Mouse (Mus musculus) liver, adult 2 months (tissue): ENCODE measurements around the gene Aars. TPM values are rescaled to one million over a fixed set of nuclear protein-coding genes. Genes with fewer than 3 reads are reported as not detected.

Source experiments
- DNase-seq: peaks from one replicate; pipeline ENCODE4 v3.0.0-alpha.2; 2011; ENCODE audit warnings: low read depth, low spot score; ENCODE audit errors: extremely low read depth
- H3K27ac ChIP-seq: fragments of 200-500 bp; replicated peaks from 2 replicates; pipeline ENCODE4 v1.5.1; 2012; ENCODE audit warnings: low read depth, mild to moderate bottlenecking, control low read depth, inconsistent platforms, low read length; ENCODE audit not compliant: insufficient read depth
- H3K27me3 ChIP-seq: fragments of 200-500 bp; 2 replicates; pipeline ENCODE4 v1.6.1; 2012; ENCODE audit warnings: mild to moderate bottlenecking, moderate library complexity, low read length, inconsistent platforms; ENCODE audit not compliant: control insufficient read depth, insufficient read depth
- H3K36me3 ChIP-seq: fragments of 200-500 bp; 2 replicates; pipeline ENCODE4 v1.6.1; 2012; ENCODE audit warnings: low read length, inconsistent platforms; ENCODE audit not compliant: control insufficient read depth, insufficient read depth
- H3K4me1 ChIP-seq: fragments of 200-500 bp; 2 replicates; pipeline ENCODE4 v1.6.1; 2011; ENCODE audit warnings: low read length; ENCODE audit not compliant: control insufficient read depth, insufficient read depth
- H3K4me3 ChIP-seq: fragments of 200-500 bp; 2 replicates; pipeline ENCODE4 v1.5.1; 2011; ENCODE audit warnings: low read depth, mild to moderate bottlenecking, control low read depth, low read length, moderate library complexity; ENCODE audit not compliant: insufficient read depth
- H3K79me2 ChIP-seq: fragments of 200-500 bp; 2 replicates; pipeline ENCODE4 v1.6.1; 2012; ENCODE audit warnings: inconsistent platforms, mild to moderate bottlenecking, low read length, moderate library complexity; ENCODE audit not compliant: control insufficient read depth, insufficient read depth
- H3K9ac ChIP-seq: fragments of 200-500 bp; 2 replicates; pipeline ENCODE4 v1.6.1; 2012; ENCODE audit warnings: low read depth, mild to moderate bottlenecking, control low read depth, inconsistent platforms, low read length
- CTCF ChIP-seq: fragments of 200-500 bp; IDR thresholded peaks from 2 replicates; pipeline ENCODE4 v1.5.1; 2011; ENCODE audit warnings: low read depth, low read length, control low read depth
- POLR2A ChIP-seq: fragments of 200-500 bp; IDR thresholded peaks from 2 replicates; pipeline ENCODE4 v1.6.1; 2011; ENCODE audit warnings: low read length, control low read depth; ENCODE audit not compliant: insufficient read depth; ENCODE audit errors: extremely low read depth
- WGBS: fragments of 180-500 bp; shearing (Covaris S2); methylation state at CpG from one replicate; pipeline ENCODE4 v1.1.7; 2018; 5-methylcytosine and 5-hydroxymethylcytosine counted together
- polyA plus RNA-seq: library from polyadenylated mRNA; depleted of rRNA; stranded (reverse); fragments of >200 nt; gene quantifications from 2 replicates; pipeline ENCODE4 v1.2.3, GENCODE M21; 2012
- total RNA-seq: library from RNA; depleted of rRNA; stranded (reverse); fragments of >200 nt; gene quantifications from 2 replicates; pipeline ENCODE4 v1.2.3, GENCODE M21; 2014

Aars gene
- total and polyA plus RNA-seq, 2 experiments = 56.9 to 60.5 TPM

DNA sequence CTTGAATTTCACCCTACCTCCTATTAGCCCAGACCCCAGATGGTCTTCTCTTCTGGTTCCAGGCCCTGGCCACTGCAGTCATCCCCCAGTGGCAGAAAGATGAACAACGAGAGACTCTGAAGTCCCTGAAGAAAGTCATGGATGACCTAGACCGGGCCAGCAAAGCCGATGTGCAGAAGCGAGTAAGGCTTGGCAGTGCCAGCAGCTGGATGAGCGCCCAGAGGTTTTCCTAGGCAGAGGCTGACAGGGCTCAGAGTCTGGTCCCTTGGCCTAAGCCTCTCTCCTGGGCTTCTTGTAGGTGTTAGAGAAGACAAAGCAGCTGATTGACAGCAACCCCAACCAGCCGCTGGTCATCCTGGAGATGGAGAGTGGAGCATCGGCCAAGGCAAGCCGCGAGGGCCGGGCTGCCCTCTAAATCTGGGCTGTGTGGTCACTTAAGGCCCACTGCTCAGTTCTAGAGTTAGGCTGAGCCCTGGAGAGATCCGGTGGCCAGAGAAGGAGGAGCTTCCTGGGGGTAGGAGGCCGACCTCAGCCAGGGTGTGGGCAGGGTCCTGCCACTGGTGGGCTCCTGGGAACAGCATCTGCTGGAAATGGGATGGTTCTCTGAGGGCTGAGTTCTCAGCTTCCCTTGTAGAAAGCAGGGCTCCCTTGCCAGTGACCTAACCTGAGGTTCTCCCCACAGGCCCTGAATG, 21.0 kb downstream of the Aars start:
- H3K36me3 ChIP-seq = peaks cover 60% of the 10 kb centered on the region
- H3K4me3 ChIP-seq = no peak overlapping the region
- no peak overlapping the region for H3K27ac ChIP-seq
- no peak for TF ChIP-seq POLR2A
- no peak for TF ChIP-seq CTCF
- H3K79me2 ChIP-seq = no peaks in the 10 kb centered on the region
- peak; percentile 42 for DNase-seq
- no peak overlapping the region for H3K9ac ChIP-seq
- no peaks in the 10 kb centered on the region for H3K27me3 ChIP-seq
- H3K4me1 ChIP-seq = peaks cover 15% of the 10 kb centered on the region
- 74% methylated on average over 12 of the region's 12 CpGs for WGBS

- Histone ChIP-seq H3K79me2 (no peaks in the 10 kb centered on the region), H3K4me1 (peaks cover 6% of the 10 kb centered on the region), H3K4me3 (no peak overlapping the region), H3K27ac (no peak overlapping the region), H3K27me3 (no peaks in the 10 kb centered on the region), H3K36me3 (peaks cover 50% of the 10 kb centered on the region), H3K9ac (no peak overlapping the region)
- WGBS = 92% methylated on average over 17 of the region's 17 CpGs
- DNase-seq = no peak
- no peak for TF ChIP-seq POLR2A
Observed at GRCm38 (mm10) chr8:111055031-111055634, 22.2 kb downstream of the Aars start.

GRCm38 (mm10) chr8:111055661-111056060, 22.7 kb downstream of the Aars start:
- Histone ChIP-seq H3K4me3 (no peak overlapping the region; the same call in 1 of the 2 replicates), H3K9ac (no peak overlapping the region), H3K27me3 (no peaks in the 10 kb centered on the region), H3K4me1 (peaks cover 3% of the 10 kb centered on the region), H3K36me3 (peaks cover 45% of the 10 kb centered on the region), H3K27ac (no peak overlapping the region), H3K79me2 (no peaks in the 10 kb centered on the region)
- 78% methylated on average over 2 of the region's 2 CpGs for WGBS
- TF ChIP-seq CTCF = no peak
- no peak for TF ChIP-seq POLR2A
- DNase-seq = no peak

DNA sequence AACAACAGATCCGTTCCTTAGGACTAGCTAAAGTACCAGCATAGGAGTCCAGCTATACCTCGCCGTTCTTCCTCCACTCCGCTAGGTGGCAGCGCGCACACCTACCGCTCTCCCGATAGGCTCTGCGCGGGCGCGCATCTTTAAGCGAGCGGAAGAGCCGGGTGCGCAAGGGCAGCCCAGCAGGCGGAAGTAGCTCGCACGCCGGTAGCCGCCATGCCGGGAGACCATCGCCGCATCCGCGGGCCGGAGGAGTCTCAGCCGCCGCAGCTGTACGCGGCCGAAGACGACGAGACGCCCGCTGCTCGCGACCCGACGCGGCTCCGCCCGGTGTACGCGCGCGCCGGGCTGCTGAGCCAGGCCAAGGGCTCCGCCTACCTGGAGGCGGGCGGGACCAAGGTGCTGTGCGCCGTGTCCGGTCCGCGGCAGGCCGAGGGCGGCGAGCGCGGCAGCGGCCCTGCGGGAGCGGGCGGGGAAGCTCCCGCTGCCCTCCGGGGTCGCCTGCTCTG, 23.3 kb downstream of the Aars start, which contains the start of gene Exosc6:
Gene Exosc6 (plus strand): TSS at position 182 of the 506 bp plus-strand sequence.
- under 1% methylated on average over 68 of the region's 68 CpGs for WGBS
- Histone ChIP-seq H3K4me3 (peak within 1 kb of the TSS; percentile 98), H3K27ac (peak within 1 kb of the TSS; percentile 73), H3K79me2 (no peaks in the 10 kb centered on the region), H3K27me3 (no peaks in the 10 kb centered on the region), H3K36me3 (peaks cover 40% of the 10 kb centered on the region), H3K9ac (peak within 1 kb of the TSS; percentile 95), H3K4me1 (peaks cover 3% of the 10 kb centered on the region)
- TF ChIP-seq POLR2A = peak; percentile 22; the same call in 1 of the 2 replicates
- TF ChIP-seq CTCF = peak; percentile 94
- DNase-seq = peak; percentile 79

DNA sequence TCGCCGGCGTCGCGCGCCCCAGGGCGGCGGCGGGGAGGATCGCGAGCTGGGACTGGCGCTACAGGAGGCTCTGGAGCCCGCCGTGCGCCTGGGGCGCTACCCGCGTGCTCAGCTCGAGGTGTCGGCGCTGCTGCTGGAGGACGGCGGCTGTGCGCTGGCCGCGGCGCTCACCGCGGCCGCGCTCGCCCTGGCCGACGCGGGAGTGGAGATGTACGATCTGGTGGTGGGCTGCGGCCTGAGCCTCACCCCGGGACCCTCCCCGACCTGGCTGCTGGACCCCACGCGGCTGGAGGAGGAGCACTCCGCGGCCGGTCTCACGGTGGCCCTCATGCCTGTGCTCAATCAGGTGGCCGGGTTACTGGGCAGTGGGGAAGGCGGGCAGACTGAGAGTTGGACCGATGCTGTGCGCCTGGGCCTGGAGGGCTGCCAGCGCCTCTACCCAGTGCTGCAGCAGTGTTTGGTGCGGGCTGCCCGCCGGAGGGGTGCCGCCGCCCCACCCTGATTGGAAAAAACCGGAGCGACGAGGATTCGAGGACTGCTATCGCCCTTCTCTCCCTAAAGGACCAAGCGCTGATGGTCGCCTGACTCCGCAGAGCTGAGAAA, 23.8 kb downstream of the Aars start:
- 2% methylated on average over 63 of the region's 63 CpGs for whole genome bisulfite sequencing
- Histone ChIP-seq H3K4me1 (peaks cover 3% of the 10 kb centered on the region), H3K27me3 (no peaks in the 10 kb centered on the region), H3K4me3 (peak overlapping the region; percentile 98), H3K36me3 (peaks cover 35% of the 10 kb centered on the region), H3K27ac (peak overlapping the region; percentile 73), H3K9ac (peak overlapping the region; percentile 95), H3K79me2 (no peaks in the 10 kb centered on the region)
- DNase-seq = no peak
- no peak for TF ChIP-seq POLR2A
- no peak for TF ChIP-seq CTCF
